Mouse (Mus musculus): ENCODE measurements around the gene Cntrob. TPM values are rescaled to one million over a fixed set of nuclear protein-coding genes. Genes with fewer than 3 reads are reported as not detected.

Gene Cntrob
- total and polyA plus RNA-seq, 3 experiments: 16.5 to 38.3 TPM; not detected in 1

GRCm38 (mm10) chr11:69260111-69260510 lies 63.5 kb downstream of the Cntrob start:
- no peak for TF ChIP-seq ZC3H11A (IDR thresholded peaks at IDR 0.05; ENCODE audit: low read depth, low read length)
- no peak for TF ChIP-seq SMC3 (IDR thresholded peaks at IDR 0.05; ENCODE audit: low read depth, low read length)
- TF ChIP-seq JUND (IDR thresholded peaks at IDR 0.05; ENCODE audit: low read depth, low read length): no peak
- no peak for TF ChIP-seq RAD21 (IDR thresholded peaks at IDR 0.05; ENCODE audit: low read depth, low read length)
- no peak for TF ChIP-seq USF2 (IDR thresholded peaks at IDR 0.05; ENCODE audit: borderline replicate concordance in 1 of 2, insufficient read depth in 1 of 2, low read depth in 1 of 2, low read length in 2 of 2)
- TF ChIP-seq MAX (IDR thresholded peaks at IDR 0.05; ENCODE audit: low read length): no peak
- no peak for TF ChIP-seq GABPA (IDR thresholded peaks at IDR 0.05; ENCODE audit: low read depth, low read length)
- TF ChIP-seq GATA1 (IDR thresholded peaks at IDR 0.05; ENCODE audit: low read depth, low read length): no peak
- TF ChIP-seq MAZ (IDR thresholded peaks at IDR 0.05; ENCODE audit: low read depth, low read length): no peak
- TF ChIP-seq MXI1 (IDR thresholded peaks at IDR 0.05; ENCODE audit: low read depth, low read length): no peak
- TF ChIP-seq ZNF384 (IDR thresholded peaks at IDR 0.05; ENCODE audit: low read depth, low read length): no peak
- TF ChIP-seq MAFK (IDR thresholded peaks at IDR 0.05; ENCODE audit: borderline replicate concordance, low read depth, low read length): no peak
- no peak for DNase-seq (ENCODE audit: low read depth, low spot score)
- no peaks in the 10 kb centered on the region for H3K36me3 ChIP-seq (ENCODE audit: control insufficient read depth in 1 of 2, insufficient read depth in 2 of 2, low read length in 2 of 2)

GRCm38 (mm10) chr11:69258287-69258686 lies 65.3 kb downstream of the Cntrob start:
- TF ChIP-seq CHD1 (IDR thresholded peaks at IDR 0.05; ENCODE audit: low read depth, low read length) (no peak), MXI1 (IDR thresholded peaks at IDR 0.05; ENCODE audit: low read depth, low read length) (0 out of 2 replicates have a peak, but pooled peaks have one; percentile 2), MYB (IDR thresholded peaks at IDR 0.05; ENCODE audit: low read depth, low read length) (no peak), GABPA (IDR thresholded peaks at IDR 0.05; ENCODE audit: low read depth, low read length) (no peak), ZC3H11A (IDR thresholded peaks at IDR 0.05; ENCODE audit: low read depth, low read length) (no peak), TBP (IDR thresholded peaks at IDR 0.05; ENCODE audit: low read depth, low read length) (no peak), POLR2AphosphoS2 (IDR thresholded peaks at IDR 0.05; ENCODE audit: low read length) (no peak), POLR2A (IDR thresholded peaks at IDR 0.05; ENCODE audit: control insufficient read depth in 1 of 2, insufficient read depth in 1 of 2, low read depth in 1 of 2, low read length in 2 of 2, poor library complexity in 1 of 2) (no peak), EP300 (IDR thresholded peaks at IDR 0.05; ENCODE audit: low read depth in 1 of 2, low read length in 2 of 2) (no peak), USF1 (IDR thresholded peaks at IDR 0.05; ENCODE audit: low read depth, low read length) (no peak), CTCF (IDR thresholded peaks at IDR 0.05 in 2 of 3, conservative IDR thresholded peaks at IDR 0.05 in 1 of 3; ENCODE audit: control insufficient read depth in 1 of 3, insufficient read depth in 1 of 3, low read depth in 2 of 3, low read length in 3 of 3, poor library complexity in 1 of 3, severe bottlenecking in 1 of 3) (peak; percentile 8 to 32 (median 29); a peak in 4 of 6 replicates), MAZ (IDR thresholded peaks at IDR 0.05; ENCODE audit: low read depth, low read length) (no peak), BHLHE40 (IDR thresholded peaks at IDR 0.05; ENCODE audit: borderline replicate concordance, low read depth, low read length) (no peak), ZKSCAN1 (IDR thresholded peaks at IDR 0.05; ENCODE audit: low read depth, low read length) (no peak), POLR2AphosphoS5 (IDR thresholded peaks at IDR 0.05; ENCODE audit: borderline replicate concordance, low read depth, low read length) (no peak), CHD2 (IDR thresholded peaks at IDR 0.05; ENCODE audit: low read length) (no peak), MEF2A (IDR thresholded peaks at IDR 0.05; ENCODE audit: extremely low read depth, insufficient replicate concordance, low read depth, low read length, poor library complexity, severe bottlenecking) (no peak), SMC3 (IDR thresholded peaks at IDR 0.05; ENCODE audit: low read depth, low read length) (peak; percentile 18; the same call in 1 of the 2 replicates), RCOR1 (IDR thresholded peaks at IDR 0.05; ENCODE audit: low read depth, low read length) (no peak), USF2 (IDR thresholded peaks at IDR 0.05; ENCODE audit: borderline replicate concordance in 1 of 2, insufficient read depth in 1 of 2, low read depth in 1 of 2, low read length in 2 of 2) (no peak)
- peak; percentile 24 for DNase-seq (ENCODE audit: low read depth, low spot score)
- no peaks in the 10 kb centered on the region for H3K9me3 ChIP-seq (replicated peaks; ENCODE audit: insufficient read depth, low read length)
- no peak overlapping the region for H3K27ac ChIP-seq (ENCODE audit: control insufficient read depth, low read depth, low read length)
- H3K4me1 ChIP-seq (ENCODE audit: control insufficient read depth in 1 of 2, insufficient read depth in 2 of 2, low read length in 2 of 2): peaks cover 0 to 2% of the 10 kb centered on the region in 2 experiments; a peak in 2 of 4 replicates
- H3K9ac ChIP-seq (ENCODE audit: control insufficient read depth, low read depth, low read length, poor library complexity, severe bottlenecking): no peak overlapping the region
- H3K36me3 ChIP-seq (ENCODE audit: control insufficient read depth in 1 of 2, insufficient read depth in 2 of 2, low read length in 2 of 2): no peaks in the 10 kb centered on the region
- H3K27me3 ChIP-seq (ENCODE audit: control insufficient read depth in 1 of 2, insufficient read depth in 2 of 2, low read length in 2 of 2): peaks cover 0 to 16% of the 10 kb centered on the region in 2 experiments
- H3K4me3 ChIP-seq (ENCODE audit: control insufficient read depth in 1 of 2, insufficient read depth in 1 of 2, low read depth in 2 of 2, low read length in 2 of 2): peak overlapping the region in 1 of 2 experiments; percentile 64; a peak in 1 of 4 replicates
- H3K79me2 ChIP-seq (ENCODE audit: control insufficient read depth, insufficient read depth, low read length, poor library complexity): no peaks in the 10 kb centered on the region

More at GRCm38 (mm10) chr11:69260111-69260510, 63.5 kb downstream of the Cntrob start:
- Histone ChIP-seq H3K27ac (ENCODE audit: control insufficient read depth, low read depth, low read length) (no peak overlapping the region), H3K9me3 (replicated peaks; ENCODE audit: insufficient read depth, low read length) (no peaks in the 10 kb centered on the region), H3K4me3 (ENCODE audit: control insufficient read depth in 1 of 2, insufficient read depth in 1 of 2, low read depth in 2 of 2, low read length in 2 of 2) (no peak overlapping the region), H3K9ac (ENCODE audit: control insufficient read depth, low read depth, low read length, poor library complexity, severe bottlenecking) (no peak overlapping the region), H3K27me3 (ENCODE audit: control insufficient read depth in 1 of 2, insufficient read depth in 2 of 2, low read length in 2 of 2) (peaks cover 2 to 20% of the 10 kb centered on the region in 2 experiments), H3K79me2 (ENCODE audit: control insufficient read depth, insufficient read depth, low read length, poor library complexity) (no peaks in the 10 kb centered on the region), H3K4me1 (ENCODE audit: control insufficient read depth in 1 of 2, insufficient read depth in 2 of 2, low read length in 2 of 2) (peaks cover 0 to 2% of the 10 kb centered on the region in 2 experiments; a peak in 2 of 4 replicates)

Data from MEL (cell line).